Comparison of ENCODE assay signal across 9 mouse cellular contexts in the genomic region with DNA sequence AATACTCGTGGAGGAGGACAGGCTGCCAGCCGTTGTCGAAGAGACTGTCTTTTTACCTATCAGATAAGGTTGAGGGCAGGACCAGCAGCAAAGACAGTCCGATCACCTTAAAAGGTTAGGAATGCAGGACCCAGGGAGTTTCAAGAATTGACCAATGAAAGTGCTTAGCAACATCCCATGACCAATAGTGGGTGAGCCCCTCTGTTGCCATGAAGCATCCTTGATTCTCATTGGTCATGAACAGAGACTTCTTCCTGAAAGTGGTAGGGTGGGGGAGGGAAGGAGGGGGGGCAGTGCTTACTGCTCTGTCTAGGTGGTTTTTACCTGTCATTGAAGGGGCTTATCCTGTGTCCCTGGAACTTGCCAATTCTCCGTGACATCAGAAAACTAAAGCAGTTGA.
DNase-seq lines count a peak whose midpoint lies in the region; ATAC-seq and TF ChIP-seq lines count a peak whose summit lies in the region.
"Had no signal": no experiment of that assay in that cellular context is flagged by ENCODE, and none has a peak within 500 bp of the region (broad histone marks: within the 10 kb centered on the region; RNA-seq: fewer than 3 reads in every experiment).

No protein-coding gene starts in this region.

- peaks cover 44% of the 10 kb centered on the region for H3K4me1 ChIP-seq in heart, embryonic 12.5 days (replicated peaks)
- peaks cover 7% of the 10 kb centered on the region for H3K4me1 ChIP-seq in heart, adult 2 months (ENCODE audit: control insufficient read depth, insufficient read depth, low read length)
- no peaks in the 10 kb centered on the region for H3K4me1 ChIP-seq in limb, embryonic 11.5 days (ENCODE audit: control insufficient read depth, insufficient read depth, low read length)

- WGBS in heart, embryonic 12.5 days: 26% methylated on average over 5 of the region's 5 CpGs
- WGBS in heart, adult 2 months: 53% methylated on average over 5 of the region's 5 CpGs
- WGBS in limb, embryonic 11.5 days: 38% methylated on average over 5 of the region's 5 CpGs

- TF ChIP-seq POLR2A in heart, adult 2 months (IDR thresholded peaks at IDR 0.05; ENCODE audit: insufficient read depth, low read depth, low read length): no peak

- peak; percentile 72 for ATAC-seq in heart, embryonic 12.5 days (ENCODE audit: insufficient number of reproducible peaks, low FRiP score)
- no peak; the same call in 1 of the 2 replicates for ATAC-seq in limb, embryonic 11.5 days (ENCODE audit: insufficient number of reproducible peaks, low FRiP score, low TSS enrichment, low read depth)

- peak overlapping the region; percentile 91 for H3K27ac ChIP-seq in heart, embryonic 12.5 days (ENCODE audit: poor library complexity, severe bottlenecking)
- H3K27ac ChIP-seq in heart, adult 2 months: no peak overlapping the region
- peak overlapping the region; percentile 79 for H3K27ac ChIP-seq in limb, embryonic 11.5 days (replicated peaks; ENCODE audit: low read depth, low read length)

- intact Hi-C loops in heart, adult 2 months (cut with DNase I): no loop called here

- peak overlapping the region; percentile 24; the same call in 1 of the 2 replicates for H3K4me2 ChIP-seq in heart, embryonic 12.5 days
- no peak overlapping the region for H3K4me2 ChIP-seq in limb, embryonic 11.5 days (ENCODE audit: low read depth, severe bottlenecking)

- TF ChIP-seq CTCF in heart, adult 2 months (IDR thresholded peaks at IDR 0.05): no peak

- peaks cover 2% of the 10 kb centered on the region; the same call in 1 of the 2 replicates for H3K9me3 ChIP-seq in heart, embryonic 12.5 days (replicated peaks)
- no peaks in the 10 kb centered on the region for H3K9me3 ChIP-seq in limb, embryonic 11.5 days (ENCODE audit: control insufficient read depth, low read length)

- 0 out of 2 replicates have a peak overlapping the region, but pooled peaks have one; percentile 30 for H3K9ac ChIP-seq in heart, embryonic 12.5 days
- no peak overlapping the region for H3K9ac ChIP-seq in heart, adult 2 months (ENCODE audit: low read depth, low read length)
- no peak overlapping the region for H3K9ac ChIP-seq in limb, embryonic 11.5 days (ENCODE audit: low read length)

- TF ChIP-seq EP300 in heart, adult 2 months (IDR thresholded peaks at IDR 0.05; ENCODE audit: insufficient read depth, low read depth, low read length): no peak

- no peaks in the 10 kb centered on the region for H3K36me3 ChIP-seq in heart, embryonic 12.5 days
- no peaks in the 10 kb centered on the region for H3K36me3 ChIP-seq in heart, adult 2 months (ENCODE audit: control insufficient read depth, insufficient read depth, low read length)
- H3K36me3 ChIP-seq in limb, embryonic 11.5 days (ENCODE audit: control insufficient read depth, insufficient read depth, low read length): no peaks in the 10 kb centered on the region

- H3K27me3 ChIP-seq in heart, embryonic 12.5 days (replicated peaks): peaks cover 5% of the 10 kb centered on the region
- no peaks in the 10 kb centered on the region for H3K27me3 ChIP-seq in heart, adult 2 months (ENCODE audit: control insufficient read depth, insufficient read depth, low read length)
- H3K27me3 ChIP-seq in limb, embryonic 11.5 days (ENCODE audit: control insufficient read depth, insufficient read depth, low read length): peaks cover 2% of the 10 kb centered on the region; the same call in 1 of the 2 replicates

- no peak for DNase-seq in heart, adult 2 months
- peak; percentile 38 for DNase-seq in 416B (ENCODE audit: low read depth)
- peak; percentile 47 for DNase-seq in embryo, embryonic 11 days
- peak; percentile 32 for DNase-seq in limb, embryonic 11.5 days (ENCODE audit: low spot score)
- no peak for DNase-seq in left cerebral cortex, adult 8-10 months (ENCODE audit: low spot score in 2 of 2)
- no peak for DNase-seq in left cerebral cortex, adult 18-20 months (ENCODE audit: low spot score in 2 of 2)
- DNase-seq in adrenal gland, postnatal 36 days: no peak
- DNase-seq: cerebellum, postnatal 36 days had no signal

- no peaks in the 10 kb centered on the region for H3K79me2 ChIP-seq in heart, adult 2 months (replicated peaks; ENCODE audit: control insufficient read depth, insufficient read depth, low read length)

- no peak overlapping the region for H3K4me3 ChIP-seq in heart, embryonic 12.5 days
- no peak overlapping the region for H3K4me3 ChIP-seq in heart, adult 2 months
- no peak overlapping the region for H3K4me3 ChIP-seq in limb, embryonic 11.5 days (ENCODE audit: low read depth, low read length)

Comparison
In these comparisons a context has a peak if more than half of its experiments do, and no peak if none do; other contexts are left out.
1. DNase-seq: peak in 416B (single experiment), embryo, embryonic 11 days (single experiment) and limb, embryonic 11.5 days (single experiment); none in heart, adult 2 months (0 of 2), left cerebral cortex, adult 8-10 months (0 of 2), left cerebral cortex, adult 18-20 months (0 of 2) and adrenal gland, postnatal 36 days (0 of 2).